Mouse (Mus musculus) kidney, embryonic 15.5 days (tissue): ENCODE data around the gene Dpy19l3. TPM values are rescaled to one million over a fixed set of nuclear protein-coding genes. Genes with fewer than 3 reads are reported as not detected.

Experiments
- ATAC-seq: fragments of 200-750 bp; cut with Nextera tagmentation; replicated peaks from 2 replicates; pipeline ENCODE4 v1.8.0; 2017; ENCODE audit warnings: moderate TSS enrichment; ENCODE audit not compliant: low FRiP score
- H3K27ac ChIP-seq: fragments of 300-500 bp; sonication (generic); 2 replicates; pipeline ENCODE4 v1.5.1; 2015; ENCODE audit warnings: mild to moderate bottlenecking, inconsistent platforms
- H3K27me3 ChIP-seq: fragments of 300-500 bp; sonication (generic); 2 replicates; pipeline ENCODE4 v1.6.1; 2015; ENCODE audit warnings: inconsistent platforms
- H3K36me3 ChIP-seq: fragments of 300-500 bp; sonication (generic); 2 replicates; pipeline ENCODE4 v1.6.1; 2015; ENCODE audit warnings: inconsistent platforms
- H3K4me1 ChIP-seq: fragments of 300-500 bp; sonication (generic); 2 replicates; pipeline ENCODE4 v1.6.1; 2015; ENCODE audit warnings: inconsistent platforms
- H3K4me2 ChIP-seq: fragments of 300-500 bp; sonication (generic); 2 replicates; pipeline ENCODE4 v1.6.1; 2015; ENCODE audit warnings: moderate library complexity, mild to moderate bottlenecking, inconsistent platforms
- H3K4me3 ChIP-seq: fragments of 300-500 bp; sonication (generic); replicated peaks from 2 replicates; pipeline ENCODE4 v1.5.1; 2015; ENCODE audit warnings: mild to moderate bottlenecking, inconsistent platforms
- H3K9ac ChIP-seq: fragments of 300-500 bp; sonication (generic); 2 replicates; pipeline ENCODE4 v1.6.1; 2015; ENCODE audit warnings: mild to moderate bottlenecking, inconsistent platforms
- H3K9me3 ChIP-seq: fragments of 300-500 bp; sonication (generic); replicated peaks from 2 replicates; pipeline ENCODE4 v1.6.1; 2016; ENCODE audit warnings: inconsistent platforms
- WGBS: fragments of 180-500 bp; shearing (Covaris S2); methylation state at CpG from one replicate; pipeline ENCODE4 v1.1.7; 2015; ENCODE audit warnings: mixed read lengths; 5-methylcytosine and 5-hydroxymethylcytosine counted together
- polyA plus RNA-seq: library from polyadenylated mRNA; unstranded; fragments of >200 nt; fragmentation: Nextera tagmentation; extraction: Ambion mirVana; gene quantifications from 2 replicates; pipeline ENCODE4 v1.2.1, GENCODE M21; 2015

Dpy19l3 gene
- polyA plus RNA-seq, 1 experiment from 2014 or later: 26.1 TPM

GRCm38 (mm10) chr7:35746686-35747396 is 7.4 kb downstream of the Dpy19l3 start:
- Histone ChIP-seq H3K4me3 (no peak overlapping the region), H3K9me3 (no peaks in the 10 kb centered on the region), H3K4me2 (0 out of 2 replicates have a peak overlapping the region, but pooled peaks have one; percentile 7), H3K9ac (no peak overlapping the region), H3K4me1 (peaks cover 7% of the 10 kb centered on the region; the same call in 1 of the 2 replicates), H3K36me3 (peaks cover 67% of the 10 kb centered on the region), H3K27me3 (no peaks in the 10 kb centered on the region), H3K27ac (peak overlapping the region; percentile 37; the same call in 1 of the 2 replicates)
- WGBS: 80% methylated on average over 12 of the region's 12 CpGs
- ATAC-seq: no peak

- H3K36me3 ChIP-seq: peaks cover 62% of the 10 kb centered on the region
- WGBS: 56% methylated on average over 6 of the region's 6 CpGs
- H3K9ac ChIP-seq: no peak overlapping the region
- H3K4me2 ChIP-seq: no peak overlapping the region
- H3K4me1 ChIP-seq: peaks cover 7% of the 10 kb centered on the region; the same call in 1 of the 2 replicates
- no peak overlapping the region for H3K4me3 ChIP-seq
- no peaks in the 10 kb centered on the region for H3K9me3 ChIP-seq
- ATAC-seq: 0 out of 2 replicates have a peak, but pooled peaks have one; percentile 30
- H3K27me3 ChIP-seq: no peaks in the 10 kb centered on the region
- no peak overlapping the region for H3K27ac ChIP-seq
Observed at GRCm38 (mm10) chr7:35745281-35745702, 9.0 kb downstream of the Dpy19l3 start.

- H3K27ac ChIP-seq: no peak overlapping the region
- no peak overlapping the region for H3K9ac ChIP-seq
- peaks cover 7% of the 10 kb centered on the region; the same call in 1 of the 2 replicates for H3K4me1 ChIP-seq
- no peaks in the 10 kb centered on the region for H3K27me3 ChIP-seq
- H3K36me3 ChIP-seq: peaks cover 59% of the 10 kb centered on the region
- no peak overlapping the region for H3K4me3 ChIP-seq
- WGBS: 86% methylated on average over 9 of the region's 9 CpGs
- H3K9me3 ChIP-seq: no peaks in the 10 kb centered on the region
- no peak for ATAC-seq
- no peak overlapping the region for H3K4me2 ChIP-seq
Observed at GRCm38 (mm10) chr7:35744771-35745170, 9.5 kb downstream of the Dpy19l3 start.

- Histone ChIP-seq H3K9me3 (no peaks in the 10 kb centered on the region), H3K9ac (no peak overlapping the region), H3K27ac (no peak overlapping the region), H3K4me1 (peaks cover 6% of the 10 kb centered on the region; the same call in 1 of the 2 replicates), H3K36me3 (peaks cover 59% of the 10 kb centered on the region), H3K27me3 (no peaks in the 10 kb centered on the region), H3K4me2 (no peak overlapping the region), H3K4me3 (no peak overlapping the region)
- WGBS: 87% methylated on average over 5 of the region's 5 CpGs
- no peak for ATAC-seq
Observed at GRCm38 (mm10) chr7:35742310-35742709, 11.9 kb downstream of the Dpy19l3 start.

- Histone ChIP-seq H3K36me3 (peaks cover 57% of the 10 kb centered on the region), H3K4me2 (no peak overlapping the region), H3K4me3 (no peak overlapping the region), H3K9ac (no peak overlapping the region), H3K4me1 (peaks cover 4% of the 10 kb centered on the region; the same call in 1 of the 2 replicates), H3K27me3 (no peaks in the 10 kb centered on the region), H3K9me3 (no peaks in the 10 kb centered on the region), H3K27ac (no peak overlapping the region)
- WGBS: 62% methylated on average over 5 of the region's 5 CpGs
- ATAC-seq: no peak
Observed at GRCm38 (mm10) chr7:35741858-35742257, 12.4 kb downstream of the Dpy19l3 start.

- Histone ChIP-seq H3K9me3 (no peaks in the 10 kb centered on the region), H3K4me2 (no peak overlapping the region), H3K9ac (no peak overlapping the region), H3K36me3 (peaks cover 52% of the 10 kb centered on the region), H3K27ac (no peak overlapping the region), H3K4me1 (peaks cover 4% of the 10 kb centered on the region; the same call in 1 of the 2 replicates), H3K27me3 (no peaks in the 10 kb centered on the region), H3K4me3 (no peak overlapping the region)
- WGBS: 42% methylated on average over 5 of the region's 5 CpGs
- no peak for ATAC-seq
Observed at GRCm38 (mm10) chr7:35740489-35741230, 13.6 kb downstream of the Dpy19l3 start.

- Histone ChIP-seq H3K27ac (no peak overlapping the region), H3K4me2 (no peak overlapping the region), H3K36me3 (peaks cover 46% of the 10 kb centered on the region), H3K4me3 (no peak overlapping the region), H3K4me1 (peaks cover 7% of the 10 kb centered on the region), H3K27me3 (no peaks in the 10 kb centered on the region), H3K9me3 (no peaks in the 10 kb centered on the region), H3K9ac (no peak overlapping the region)
- ATAC-seq: no peak
Observed at GRCm38 (mm10) chr7:35738871-35739270, 15.4 kb downstream of the Dpy19l3 start.

GRCm38 (mm10) chr7:35733313-35734050 is 20.8 kb downstream of the Dpy19l3 start:
- H3K27ac ChIP-seq: 0 out of 2 replicates have a peak overlapping the region, but pooled peaks have one; percentile 29
- no peak overlapping the region for H3K9ac ChIP-seq
- peaks cover 24% of the 10 kb centered on the region for H3K36me3 ChIP-seq
- peak; percentile 57 for ATAC-seq
- H3K4me3 ChIP-seq: no peak overlapping the region
- 31% methylated on average over 14 of the region's 14 CpGs for WGBS
- no peak overlapping the region for H3K4me2 ChIP-seq
- H3K4me1 ChIP-seq: peaks cover 15% of the 10 kb centered on the region
- no peaks in the 10 kb centered on the region for H3K9me3 ChIP-seq
- H3K27me3 ChIP-seq: no peaks in the 10 kb centered on the region

GRCm38 (mm10) chr7:35732585-35733059 is 21.6 kb downstream of the Dpy19l3 start:
- peaks cover 15% of the 10 kb centered on the region for H3K4me1 ChIP-seq
- WGBS: 86% methylated on average over 9 of the region's 10 CpGs
- H3K9ac ChIP-seq: no peak overlapping the region
- H3K27ac ChIP-seq: no peak overlapping the region
- peaks cover 24% of the 10 kb centered on the region for H3K36me3 ChIP-seq
- no peak overlapping the region for H3K4me2 ChIP-seq
- no peak overlapping the region for H3K4me3 ChIP-seq
- H3K27me3 ChIP-seq: no peaks in the 10 kb centered on the region
- no peak for ATAC-seq
- no peaks in the 10 kb centered on the region for H3K9me3 ChIP-seq

GRCm38 (mm10) chr7:35729621-35730031 is 24.6 kb downstream of the Dpy19l3 start:
- WGBS: 84% methylated on average over 9 of the region's 9 CpGs

GRCm38 (mm10) chr7:35728376-35728775 is 25.9 kb downstream of the Dpy19l3 start:
- no peak overlapping the region for H3K4me2 ChIP-seq
- H3K36me3 ChIP-seq: peaks cover 46% of the 10 kb centered on the region
- no peaks in the 10 kb centered on the region for H3K27me3 ChIP-seq
- no peak overlapping the region for H3K27ac ChIP-seq
- H3K9ac ChIP-seq: no peak overlapping the region
- WGBS: 94% methylated on average over 12 of the region's 12 CpGs
- no peak overlapping the region for H3K4me3 ChIP-seq
- no peak for ATAC-seq
- H3K9me3 ChIP-seq: no peaks in the 10 kb centered on the region
- H3K4me1 ChIP-seq: peaks cover 3% of the 10 kb centered on the region; the same call in 1 of the 2 replicates

More at GRCm38 (mm10) chr7:35729621-35730031, 24.6 kb downstream of the Dpy19l3 start:
- H3K4me3 ChIP-seq: no peak overlapping the region
- no peak overlapping the region for H3K4me2 ChIP-seq
- ATAC-seq: no peak
- H3K9me3 ChIP-seq: no peaks in the 10 kb centered on the region
- H3K9ac ChIP-seq: no peak overlapping the region
- H3K27me3 ChIP-seq: no peaks in the 10 kb centered on the region
- peaks cover 15% of the 10 kb centered on the region for H3K4me1 ChIP-seq
- no peak overlapping the region for H3K27ac ChIP-seq
- peaks cover 35% of the 10 kb centered on the region; the same call in 1 of the 2 replicates for H3K36me3 ChIP-seq
